Mouse (Mus musculus) liver, postnatal 0 days (tissue): ENCODE results near the gene Ypel3.
A peak's percentile ranks its signal among the peaks of the same experiment; 100 is the strongest.

Experiments
- CTCF ChIP-seq: sonication (generic); IDR thresholded peaks from 2 replicates; pipeline ENCODE4 v1.5.1; 2016; ENCODE audit warnings: antibody characterized with exemption, low read depth
- EP300 ChIP-seq: IDR thresholded peaks from 2 replicates; pipeline ENCODE4 v1.6.1; 2016; ENCODE audit warnings: antibody characterized with exemption, low read depth, mild to moderate bottlenecking

- TF ChIP-seq EP300 = peak; percentile 69; the same call in 1 of the 2 replicates
- no peak for TF ChIP-seq CTCF
Observed at GRCm38 (mm10) chr7:126816494-126816893, 39.7 kb downstream of the Ypel3 start.
